Mouse (Mus musculus): ENCODE results near the gene Foxi1.

The Foxi1 gene

DNA sequence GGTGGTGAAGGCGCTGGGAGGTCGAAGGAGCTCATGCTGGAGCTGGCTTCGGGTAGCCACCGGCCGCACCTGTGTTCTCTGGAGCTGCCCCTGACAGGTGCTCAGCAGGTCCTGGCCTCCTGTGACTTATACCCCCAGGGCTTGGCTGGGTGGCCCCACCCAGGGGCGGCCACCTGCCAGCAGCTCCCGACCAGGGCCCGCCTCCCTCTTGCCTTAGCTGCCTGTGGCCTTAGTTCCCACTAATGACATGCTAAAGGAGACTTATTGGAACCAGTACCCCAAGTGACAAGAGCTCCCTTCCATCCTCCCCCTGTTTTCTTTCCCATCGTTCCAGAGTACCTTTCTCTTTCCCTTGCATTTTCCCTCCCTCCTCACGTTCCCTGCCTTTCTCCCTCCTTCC lies at the start of gene Foxi1:
Gene Foxi1 (minus strand): TSS at position 101 of the 400 bp plus-strand sequence.
- WGBS, result 77% methylated on average over 10 of the region's 10 CpGs

GRCm38 (mm10) chr11:34242979-34243378 lies 35.1 kb upstream of the Foxi1 start:
- WGBS, result 66% methylated on average over 6 of the region's 6 CpGs

DNA sequence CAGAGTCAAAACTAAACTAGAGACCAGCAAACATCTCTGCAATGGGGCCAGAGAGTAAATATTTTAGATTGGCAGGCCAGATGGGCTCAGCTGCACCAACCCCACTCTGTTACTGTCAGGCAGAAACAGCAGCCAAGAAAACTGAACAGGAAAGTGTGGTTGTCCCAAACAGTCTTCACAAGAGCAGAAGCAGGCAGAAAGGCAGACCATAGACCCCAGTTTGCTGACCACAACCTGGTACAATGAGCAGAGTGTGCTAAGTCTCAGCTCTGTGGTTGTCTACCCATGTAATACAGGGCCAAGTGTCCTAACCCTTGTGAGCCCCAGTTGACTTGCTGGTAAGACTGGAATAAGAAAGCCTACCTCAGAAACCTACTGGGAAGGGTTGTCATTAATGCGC lies 32.4 kb upstream of the Foxi1 start:
- WGBS, result 98% methylated on average over 1 of the region's 1 CpGs

DNA sequence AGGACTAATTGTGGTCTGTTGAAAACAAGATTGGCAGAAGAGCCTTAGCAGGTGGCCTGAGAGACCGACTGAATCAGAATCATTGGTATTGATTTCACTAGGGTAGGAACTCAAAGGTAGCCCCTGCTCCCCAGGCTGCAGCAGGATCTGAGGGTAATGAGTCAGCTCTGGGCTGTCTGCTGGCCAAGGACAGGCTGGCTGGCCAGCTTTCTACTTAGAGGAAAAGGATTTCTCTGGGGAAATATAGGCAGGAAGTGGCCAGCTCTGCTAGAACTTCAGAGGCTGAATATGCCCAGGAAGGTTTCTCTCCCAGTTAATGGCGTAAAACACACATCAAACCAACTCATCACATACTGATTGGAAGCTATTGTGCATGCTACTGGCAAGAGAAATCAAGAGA lies 31.8 kb upstream of the Foxi1 start:
- WGBS, result 87% methylated on average over 2 of the region's 2 CpGs

DNA sequence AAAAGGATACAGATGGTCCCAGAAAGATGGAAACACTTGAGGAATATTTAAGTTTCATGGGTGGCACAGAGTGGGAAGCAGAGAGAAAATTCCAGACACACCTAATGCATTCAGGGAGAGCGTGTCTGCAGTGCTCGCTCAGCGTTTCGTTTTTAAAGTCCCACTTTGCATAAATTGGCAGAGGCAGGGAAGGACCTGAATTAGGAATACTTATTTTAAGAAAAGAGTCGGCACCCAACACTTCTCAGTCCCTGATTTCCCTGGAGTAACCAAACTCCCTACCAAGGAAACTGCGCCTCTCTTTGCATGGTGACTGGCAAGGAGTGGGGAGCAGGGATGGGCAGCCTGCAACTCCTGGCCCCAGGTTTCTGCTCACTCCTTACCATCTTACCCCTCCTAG lies 29.0 kb upstream of the Foxi1 start:
- WGBS, result 46% methylated on average over 6 of the region's 6 CpGs

GRCm38 (mm10) chr11:34236091-34236759 lies 28.3 kb upstream of the Foxi1 start:
- WGBS, result 41% methylated on average over 5 of the region's 5 CpGs

DNA sequence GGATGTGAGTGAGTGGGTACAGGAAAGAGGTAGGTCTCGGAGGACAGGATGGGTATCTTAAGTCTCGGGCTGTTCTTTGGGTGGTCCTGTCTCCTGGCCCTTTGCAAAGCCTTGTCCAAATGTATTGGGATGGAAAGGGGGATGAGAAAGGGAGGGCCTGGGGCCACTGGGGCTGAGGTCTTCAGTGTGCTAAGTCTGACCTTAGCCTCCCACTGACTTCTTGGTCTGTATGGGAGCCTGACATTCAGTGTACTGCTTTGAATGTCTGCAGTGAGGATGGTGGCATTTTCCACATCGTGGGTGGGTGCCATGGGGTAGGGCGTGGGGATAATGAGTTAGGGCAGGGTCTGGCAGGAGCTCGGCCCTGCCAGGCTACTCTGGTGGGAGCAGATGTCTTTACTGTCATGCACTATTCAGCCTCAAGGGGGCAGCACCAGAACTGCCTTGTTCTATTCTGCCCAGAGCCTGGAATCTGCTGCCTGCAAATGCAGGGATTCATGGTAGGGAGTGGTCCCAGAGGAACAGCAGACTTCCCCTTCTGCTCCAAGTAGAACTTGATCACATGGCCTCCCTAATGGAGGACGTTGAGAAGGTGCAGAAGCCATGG lies 21.0 kb upstream of the Foxi1 start:
- WGBS, result 36% methylated on average over 6 of the region's 6 CpGs

DNA sequence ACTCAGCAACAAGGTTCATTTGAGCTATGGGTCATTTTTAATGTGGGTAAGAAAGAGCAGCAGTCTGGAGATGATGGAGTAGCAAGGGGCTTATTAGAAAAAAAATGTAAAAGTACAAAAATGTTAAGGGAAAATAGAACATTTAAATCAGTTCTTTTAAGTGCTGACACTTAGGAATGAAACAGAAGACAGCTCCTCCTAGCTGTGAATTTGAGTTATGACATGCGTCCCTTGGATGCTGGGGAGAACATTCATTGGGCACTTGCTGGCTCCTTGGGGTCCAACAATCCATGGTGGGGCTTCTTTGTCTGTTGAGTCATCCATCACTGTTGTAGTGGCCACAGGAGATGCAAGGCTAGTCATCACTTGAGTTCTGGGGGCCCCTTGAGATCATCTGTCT lies 19.3 kb upstream of the Foxi1 start:
- WGBS, result 61% methylated on average over 1 of the region's 1 CpGs

GRCm38 (mm10) chr11:34220596-34220995 lies 12.7 kb upstream of the Foxi1 start:
- WGBS, result 92% methylated on average over 4 of the region's 4 CpGs

DNA sequence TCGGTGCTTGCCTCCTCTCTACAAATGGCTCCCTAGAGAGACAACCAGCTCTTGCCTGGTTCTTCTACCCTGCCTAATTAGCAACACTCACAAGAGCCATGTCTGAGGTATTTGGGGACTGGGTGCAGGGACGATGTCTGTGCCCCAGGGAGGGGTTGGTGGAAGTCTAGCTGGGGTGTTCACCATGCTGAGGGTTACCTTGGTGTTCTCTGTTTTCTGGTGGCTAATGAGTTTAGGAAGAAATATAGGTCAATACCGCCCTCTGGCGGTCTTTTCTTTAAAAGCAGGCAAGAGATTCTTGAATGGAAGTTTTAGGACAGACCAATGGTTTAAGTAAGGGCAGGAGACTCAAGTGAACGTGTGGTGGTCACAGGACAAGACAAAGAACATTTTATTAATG lies 5.0 kb upstream of the Foxi1 start:
- WGBS, result 21% methylated on average over 5 of the region's 5 CpGs

- 53% methylated on average over 1 of the region's 1 CpGs for WGBS
Measured at GRCm38 (mm10) chr11:34202769-34203168, 5.1 kb downstream of the Foxi1 start.

GRCm38 (mm10) chr11:34195142-34195541 lies 12.7 kb downstream of the Foxi1 start:
- WGBS, result 90% methylated on average over 3 of the region's 3 CpGs

DNA sequence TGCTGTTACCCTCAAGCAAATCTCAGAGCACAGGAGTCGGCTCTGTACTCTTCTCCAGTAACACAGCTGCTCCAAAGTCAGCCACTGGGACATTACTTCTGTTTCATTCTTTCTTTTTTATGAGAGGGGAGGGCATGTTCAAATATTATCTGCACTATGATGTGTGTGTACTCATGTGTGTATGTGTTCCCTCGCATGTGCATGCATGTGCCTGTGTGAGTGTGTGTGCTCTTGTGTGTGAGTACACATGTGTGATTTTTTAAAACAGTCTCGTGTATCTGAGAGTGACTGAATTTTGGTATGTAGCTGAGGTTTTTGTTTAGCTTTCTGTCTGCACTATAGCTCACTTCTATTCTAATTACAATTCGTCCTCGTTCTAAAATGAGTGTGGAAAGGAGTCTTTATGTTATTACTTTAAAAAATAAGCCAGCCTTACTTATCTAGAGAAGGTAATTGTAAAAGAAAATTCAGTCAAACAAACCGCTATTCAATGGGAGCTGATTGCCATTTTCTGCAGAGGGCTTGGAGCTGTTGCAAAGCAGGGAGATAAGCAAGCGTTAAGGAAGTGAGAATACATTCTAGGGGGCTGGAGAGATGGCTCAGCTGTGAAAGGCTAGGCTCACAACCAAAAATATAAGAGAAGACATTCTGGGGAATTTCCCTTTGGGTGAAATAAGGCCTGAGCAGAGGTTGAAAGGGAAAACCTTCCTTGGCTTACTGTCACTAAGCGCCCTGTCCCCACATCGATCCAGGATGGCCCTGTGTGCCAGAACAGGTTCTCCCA lies 13.5 kb downstream of the Foxi1 start:
- 74% methylated on average over 9 of the region's 9 CpGs for WGBS

GRCm38 (mm10) chr11:34193658-34194057 lies 14.2 kb downstream of the Foxi1 start:
- 82% methylated on average over 3 of the region's 3 CpGs for WGBS

DNA sequence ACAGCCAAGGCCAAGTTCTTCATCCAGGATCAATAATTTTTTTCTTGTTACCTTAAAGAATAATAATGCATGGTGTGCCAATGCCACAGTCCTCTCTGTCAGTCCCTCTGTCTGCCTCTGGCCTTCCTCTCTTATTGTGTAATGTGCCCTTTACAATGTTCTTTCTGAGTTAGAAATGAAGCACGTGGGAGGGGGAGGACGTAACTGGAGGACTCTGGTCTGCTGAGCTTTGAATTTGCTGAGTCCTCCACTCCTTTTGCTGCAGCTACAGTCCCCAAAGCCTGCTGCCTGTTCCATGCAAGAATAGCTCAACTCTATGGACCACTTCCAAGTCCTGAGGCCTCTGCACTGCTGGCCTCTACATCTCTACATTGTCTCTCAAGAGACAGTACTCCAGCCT lies 23.6 kb downstream of the Foxi1 start:
- 52% methylated on average over 2 of the region's 2 CpGs for WGBS

GRCm38 (mm10) chr11:34181214-34182117 lies 26.4 kb downstream of the Foxi1 start:
- WGBS, result 43% methylated on average over 8 of the region's 8 CpGs

GRCm38 (mm10) chr11:34178752-34179151 lies 29.1 kb downstream of the Foxi1 start:
- WGBS, result 90% methylated on average over 2 of the region's 2 CpGs

- 85% methylated on average over 1 of the region's 1 CpGs for WGBS
Measured at GRCm38 (mm10) chr11:34176371-34176770, 31.5 kb downstream of the Foxi1 start.

DNA sequence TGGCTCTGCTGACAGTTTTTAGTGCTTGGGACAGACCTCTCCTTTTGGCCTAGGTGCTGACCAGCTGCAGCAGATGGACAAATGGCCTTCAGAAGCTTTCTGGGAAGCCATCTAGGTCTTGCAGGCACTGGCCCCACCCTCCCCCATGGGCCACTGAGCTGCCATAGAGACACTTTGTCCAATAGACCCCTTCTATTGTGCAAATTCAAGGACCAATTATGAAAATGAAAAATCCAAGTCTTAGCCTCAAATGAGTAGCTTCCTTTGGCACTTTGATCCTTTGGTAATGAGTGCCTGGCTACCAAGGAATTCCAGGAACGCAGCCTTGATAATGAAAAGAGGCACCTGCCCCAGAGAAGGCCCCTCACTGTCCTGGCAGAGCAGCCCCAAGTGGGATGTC lies 36.7 kb downstream of the Foxi1 start:
- 92% methylated on average over 1 of the region's 1 CpGs for WGBS

DNA sequence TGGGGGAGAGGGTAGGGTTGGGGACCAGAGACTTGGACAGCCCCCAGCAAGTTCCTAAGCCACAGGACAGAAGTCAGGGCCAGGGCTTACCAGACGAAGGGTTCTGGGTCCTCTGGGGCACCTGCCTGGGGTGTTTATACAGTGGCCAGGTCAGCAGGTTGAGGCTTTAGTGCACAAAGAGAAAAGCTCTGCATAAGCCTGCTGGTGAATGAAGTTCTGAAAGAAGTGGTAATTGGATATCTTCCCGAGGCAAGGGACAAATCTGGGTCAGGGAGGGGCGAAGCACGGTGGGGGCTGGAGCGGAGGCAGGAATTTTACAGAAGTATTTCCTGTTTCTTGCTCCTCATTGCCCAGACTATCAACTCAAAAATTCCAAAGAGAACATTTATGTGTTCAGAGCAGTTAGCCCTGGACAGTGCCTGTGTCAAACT lies 38.4 kb downstream of the Foxi1 start:
- 45% methylated on average over 5 of the region's 5 CpGs for WGBS

- 85% methylated on average over 4 of the region's 4 CpGs for WGBS
Measured at GRCm38 (mm10) chr11:34166392-34166791, 41.5 kb downstream of the Foxi1 start.

DNA sequence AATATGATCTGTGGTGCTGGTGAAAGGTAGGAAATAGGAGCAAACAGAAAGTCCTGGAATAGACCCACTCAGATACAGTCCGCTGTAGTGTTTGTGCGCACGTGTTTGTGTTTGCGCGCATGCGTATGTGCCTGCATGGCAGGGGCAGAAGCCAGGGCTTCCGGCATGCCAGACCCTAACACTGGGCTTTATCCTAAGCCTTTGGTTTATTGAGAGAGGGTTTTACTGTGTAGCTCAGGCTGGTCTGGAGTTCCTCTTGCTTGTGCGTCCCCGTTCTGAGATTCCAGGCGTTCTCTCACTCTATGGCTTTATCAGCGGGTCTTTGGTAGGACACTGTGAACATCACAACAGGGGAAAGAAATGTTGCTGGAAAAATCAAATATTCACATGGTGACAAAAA lies 42.6 kb downstream of the Foxi1 start:
- WGBS, result 98% methylated on average over 11 of the region's 11 CpGs

All from cerebral cortex, adult 2 months (tissue).